Mouse (Mus musculus) forebrain, embryonic 15.5 days (tissue): Measurements from ENCODE around the gene Tapbp. TPM values are rescaled to one million over a fixed set of nuclear protein-coding genes. Genes with fewer than 3 reads are reported as not detected.
A peak's percentile ranks its signal among the peaks of the same experiment; 100 is the strongest.
"Not testable (repeated sequence)": the region's sequence is repeated elsewhere in the genome, so short reads cannot be mapped to it uniquely, and the experiment has no call there.

Source experiments
- ATAC-seq: fragments of 200-750 bp; cut with Nextera tagmentation; replicated peaks from 2 replicates; pipeline ENCODE4 v1.8.0; 2017; ENCODE audit warnings: mild to moderate bottlenecking, moderate TSS enrichment, moderate library complexity
- H3K27ac ChIP-seq: fragments of 300-500 bp; sonication (generic); replicated peaks from 2 replicates; pipeline ENCODE4 v1.5.1; 2015; ENCODE audit warnings: mild to moderate bottlenecking, inconsistent platforms
- H3K27me3 ChIP-seq: fragments of 300-500 bp; sonication (generic); 2 replicates; pipeline ENCODE4 v1.6.1; 2015; ENCODE audit warnings: inconsistent platforms
- H3K36me3 ChIP-seq: fragments of 300-500 bp; sonication (generic); 2 replicates; pipeline ENCODE4 v1.6.1; 2015; ENCODE audit warnings: mild to moderate bottlenecking, inconsistent platforms
- H3K4me1 ChIP-seq: fragments of 300-500 bp; sonication (generic); 2 replicates; pipeline ENCODE4 v1.6.1; 2015; ENCODE audit warnings: inconsistent platforms
- H3K4me2 ChIP-seq: fragments of 300-500 bp; sonication (generic); replicated peaks from 2 replicates; pipeline ENCODE4 v1.6.1; 2015; ENCODE audit warnings: mild to moderate bottlenecking, inconsistent platforms
- H3K4me3 ChIP-seq: fragments of 300-500 bp; sonication (generic); 2 replicates; pipeline ENCODE4 v1.5.1; 2015; ENCODE audit warnings: mild to moderate bottlenecking, inconsistent platforms
- H3K9ac ChIP-seq: fragments of 300-500 bp; sonication (generic); replicated peaks from 2 replicates; pipeline ENCODE4 v1.6.1; 2015; ENCODE audit warnings: mild to moderate bottlenecking, inconsistent platforms
- H3K9me3 ChIP-seq: fragments of 300-500 bp; sonication (generic); 2 replicates; pipeline ENCODE4 v1.6.1; 2016; ENCODE audit warnings: inconsistent platforms
- WGBS: fragments of 180-500 bp; shearing (Covaris S2); methylation state at CpG from one replicate; pipeline ENCODE4 v1.1.7; 2015; ENCODE audit warnings: mixed read lengths; 5-methylcytosine and 5-hydroxymethylcytosine counted together
- polyA plus RNA-seq: library from polyadenylated mRNA; unstranded; fragments of >200 nt; fragmentation: Nextera tagmentation; extraction: Ambion mirVana; gene quantifications from 2 replicates; pipeline ENCODE4 v1.2.1, GENCODE M21; 2015

Gene Tapbp
- polyA plus RNA-seq, result 18.2 and 18.4 TPM in 2 replicates

DNA sequence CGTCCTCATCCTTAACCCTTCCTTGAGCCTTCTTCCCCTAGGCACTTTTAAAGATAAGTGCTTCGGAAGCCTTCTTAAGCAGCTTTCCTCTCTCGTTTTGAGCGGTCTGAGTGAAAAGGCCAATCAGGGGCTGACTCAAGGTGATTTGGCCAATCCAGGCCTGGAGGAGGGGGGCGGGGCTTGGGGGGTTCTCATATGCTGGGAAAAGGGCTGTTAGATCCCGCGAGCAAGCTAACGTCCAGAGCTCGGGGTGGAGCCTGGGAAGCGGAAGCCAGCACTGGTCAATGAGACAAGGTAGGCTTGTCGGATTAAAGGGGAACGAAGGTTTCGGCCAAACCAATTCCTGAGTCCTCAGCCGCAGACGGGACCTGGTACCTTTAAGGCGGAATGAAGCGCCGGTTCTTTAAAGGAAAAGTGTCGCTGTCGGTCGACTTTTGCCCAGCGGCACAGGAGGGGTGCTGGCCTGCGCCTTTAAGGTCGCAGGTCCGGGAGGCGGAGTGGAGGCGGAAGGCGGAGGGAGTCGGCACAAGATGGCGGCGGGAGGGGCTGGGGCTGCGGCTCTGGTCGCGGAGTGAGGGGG, at the start of gene Tapbp, which contains the start of gene Zbtb22:
Gene Tapbp (plus strand): TSS at position 229 of the 580 bp plus-strand sequence.
Gene Zbtb22 (plus strand): TSS at position 234 of the 580 bp plus-strand sequence.
- Histone ChIP-seq H3K36me3 (peaks cover 39% of the 10 kb centered on the region), H3K4me2 (peak within 1 kb of the TSS; percentile 73), H3K27ac (peak within 1 kb of the TSS; percentile 86), H3K4me1 (peaks cover 55% of the 10 kb centered on the region), H3K4me3 (peak within 1 kb of the TSS; percentile 59), H3K27me3 (no peaks in the 10 kb centered on the region), H3K9ac (peak within 1 kb of the TSS; percentile 51), H3K9me3 (no peaks in the 10 kb centered on the region)
- under 1% methylated on average over 34 of the region's 34 CpGs for WGBS
- ATAC-seq, result peak; percentile 92

DNA sequence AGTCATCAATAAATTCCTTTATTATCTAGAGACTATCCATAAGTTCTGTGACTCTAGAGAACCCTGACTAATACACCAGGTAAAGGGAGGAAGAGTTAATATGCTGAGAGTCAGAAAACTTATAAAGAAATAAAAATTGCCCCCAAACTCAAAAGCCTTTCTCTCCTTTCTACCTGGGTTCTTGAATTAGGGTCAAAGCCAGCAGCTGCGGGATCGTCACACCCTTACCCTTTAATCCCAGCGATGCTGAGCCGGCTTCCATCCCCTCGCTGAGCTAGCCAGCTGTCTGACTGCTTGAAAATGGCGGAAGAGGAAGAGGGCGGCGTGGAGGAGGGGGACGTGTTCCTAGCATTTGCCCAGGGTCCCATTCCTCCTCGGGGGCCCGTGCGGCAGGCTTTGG, 42.2 kb upstream of the Tapbp start, which contains the start of gene Gm7029:
Gene Gm7029 (plus strand): TSS at position 301 of the 400 bp plus-strand sequence.
- not testable (repeated sequence) for ATAC-seq

DNA sequence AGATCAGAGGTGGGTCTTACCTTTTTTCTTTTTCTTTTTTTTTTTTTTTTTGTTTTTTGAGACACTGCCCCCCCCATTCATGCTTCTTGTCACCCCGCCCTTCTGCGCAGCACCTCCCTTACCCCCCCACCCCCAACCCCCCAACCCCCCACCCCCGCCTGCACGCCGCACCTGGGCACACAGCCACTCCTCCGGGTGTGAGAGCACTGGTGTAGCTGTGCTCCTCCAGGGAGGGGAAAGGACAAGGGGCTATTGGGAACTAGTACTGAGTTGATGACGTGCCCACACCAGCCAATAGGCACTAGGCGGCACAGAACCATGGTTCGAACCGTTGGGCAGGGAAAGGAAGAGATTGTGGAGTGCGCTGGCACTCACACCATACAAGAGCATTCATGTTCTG, 41.3 kb upstream of the Tapbp start:
- H3K27me3 ChIP-seq, result no peaks in the 10 kb centered on the region
- no peaks in the 10 kb centered on the region for H3K4me1 ChIP-seq
- ATAC-seq, result no peak
- 0 out of 2 replicates have a peak, but pooled peaks cover 6% of the 10 kb centered on the region for H3K36me3 ChIP-seq
- H3K27ac ChIP-seq, result no peak overlapping the region
- no peak overlapping the region for H3K4me3 ChIP-seq
- 84% methylated on average over 11 of the region's 11 CpGs for whole genome bisulfite sequencing
- no peak overlapping the region for H3K4me2 ChIP-seq
- no peaks in the 10 kb centered on the region for H3K9me3 ChIP-seq
- H3K9ac ChIP-seq, result no peak overlapping the region

More for the DNA sequence above, 42.2 kb upstream of the Tapbp start, which contains the start of gene Gm7029:
- H3K27me3 ChIP-seq, H3K27ac ChIP-seq, H3K4me2 ChIP-seq, H3K9me3 ChIP-seq, H3K9ac ChIP-seq, H3K36me3 ChIP-seq, H3K4me3 ChIP-seq, H3K4me1 ChIP-seq: not testable (repeated sequence)
- 90% methylated on average over 2 of the region's 12 CpGs for WGBS

GRCm38 (mm10) chr17:33875797-33876196, 39.9 kb upstream of the Tapbp start:
- H3K27me3 ChIP-seq, result not testable (repeated sequence)
- 83% methylated on average over 5 of the region's 5 CpGs for WGBS

GRCm38 (mm10) chr17:33884320-33884719, 31.4 kb upstream of the Tapbp start:
- not testable (repeated sequence) for H3K4me2 ChIP-seq, H3K27me3 ChIP-seq, H3K27ac ChIP-seq, H3K4me3 ChIP-seq, H3K4me1 ChIP-seq, H3K36me3 ChIP-seq, H3K9ac ChIP-seq, H3K9me3 ChIP-seq, ATAC-seq
- 92% methylated on average over 10 of the region's 11 CpGs for WGBS

More at GRCm38 (mm10) chr17:33875797-33876196, 39.9 kb upstream of the Tapbp start:
- H3K4me2 ChIP-seq, H3K4me1 ChIP-seq, H3K36me3 ChIP-seq, H3K9ac ChIP-seq, H3K27ac ChIP-seq, H3K9me3 ChIP-seq, ATAC-seq, H3K4me3 ChIP-seq: not testable (repeated sequence)

- not testable (repeated sequence) for H3K27me3 ChIP-seq, H3K9me3 ChIP-seq, H3K4me2 ChIP-seq, H3K4me3 ChIP-seq, H3K27ac ChIP-seq, H3K36me3 ChIP-seq, ATAC-seq, H3K9ac ChIP-seq
- 88% methylated on average over 2 of the region's 2 CpGs for WGBS
- H3K4me1 ChIP-seq, result peaks cover 13% of the 10 kb centered on the region
Measured at GRCm38 (mm10) chr17:33887802-33888201, 27.9 kb upstream of the Tapbp start.

GRCm38 (mm10) chr17:33888230-33888629, 27.5 kb upstream of the Tapbp start:
- H3K9ac ChIP-seq, H3K9me3 ChIP-seq, ATAC-seq, H3K27me3 ChIP-seq, H3K27ac ChIP-seq, H3K36me3 ChIP-seq, H3K4me2 ChIP-seq, H3K4me3 ChIP-seq: not testable (repeated sequence)
- H3K4me1 ChIP-seq, result peaks cover 13% of the 10 kb centered on the region

DNA sequence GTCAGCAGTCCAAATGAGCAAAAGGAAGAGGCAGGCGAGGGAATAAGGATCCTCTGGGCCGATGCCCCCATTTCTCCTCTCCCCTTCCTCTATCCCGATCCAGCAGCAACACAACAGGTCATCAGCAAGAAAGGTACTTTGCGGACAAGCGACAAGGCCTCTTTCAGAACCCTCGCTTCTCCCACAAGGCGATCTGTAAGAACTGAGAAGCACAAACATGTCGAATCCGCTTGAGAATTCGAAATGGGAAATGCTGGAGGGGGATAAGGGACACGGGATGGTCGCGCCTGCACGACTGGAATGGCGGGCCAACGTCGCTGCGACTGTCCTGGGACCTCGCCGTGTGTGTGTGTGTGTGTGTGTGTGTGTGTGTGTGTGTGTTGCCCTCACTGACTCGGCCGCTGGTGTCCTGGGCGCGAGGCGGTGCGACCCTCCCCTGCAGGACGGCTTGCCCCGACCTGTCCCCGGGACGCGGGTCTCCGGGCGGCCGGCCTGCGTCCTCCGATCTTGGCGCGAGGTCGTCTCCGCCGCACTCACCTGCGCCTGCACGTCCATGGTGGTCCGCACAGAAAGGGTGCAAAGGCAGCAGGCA, 25.7 kb upstream of the Tapbp start:
- peak overlapping the region; percentile 67 for H3K4me2 ChIP-seq
- H3K4me3 ChIP-seq, result peak overlapping the region; percentile 65
- peak overlapping the region; percentile 49 for H3K9ac ChIP-seq
- H3K9me3 ChIP-seq, H3K36me3 ChIP-seq, H3K27ac ChIP-seq, H3K27me3 ChIP-seq: not testable (repeated sequence)
- ATAC-seq, result peak; percentile 24; the same call in 1 of the 2 replicates
- WGBS, result 0% methylated on average over 36 of the region's 44 CpGs
- H3K4me1 ChIP-seq, result peaks cover 13% of the 10 kb centered on the region

DNA sequence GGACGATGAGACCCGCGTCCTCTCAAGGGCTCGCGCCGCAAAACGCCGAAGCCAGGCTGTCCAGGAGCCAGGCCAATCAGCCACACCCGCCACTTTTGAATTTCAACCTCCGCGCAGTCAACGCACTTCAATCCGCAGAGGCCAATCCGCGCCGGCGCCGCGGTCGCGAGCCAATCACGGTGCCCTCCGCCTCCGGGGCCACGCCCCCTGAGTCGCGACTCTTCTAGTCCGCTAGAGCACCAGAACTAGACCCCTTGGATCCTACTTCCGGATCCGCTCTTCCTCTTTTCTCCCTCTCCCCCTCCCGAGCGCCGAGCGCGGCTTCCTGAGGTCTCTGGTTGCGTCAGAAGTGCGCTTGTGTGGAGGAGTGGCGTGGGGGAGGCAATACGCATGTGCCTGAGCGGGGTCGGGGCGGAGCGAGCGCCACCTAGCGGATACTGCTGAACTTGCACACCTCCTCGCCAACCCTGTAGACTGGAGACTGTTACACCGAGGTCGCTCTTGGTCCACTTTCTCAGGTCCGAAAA, 25.1 kb upstream of the Tapbp start, which contains the start of gene Kifc1:
Gene Kifc1 (minus strand): TSS at position 129 of the 527 bp plus-strand sequence.
- Histone ChIP-seq H3K4me1 (peaks cover 13% of the 10 kb centered on the region), H3K27me3 (no peaks in the 10 kb centered on the region), H3K36me3 (no peaks in the 10 kb centered on the region), H3K4me2 (peak within 1 kb of the TSS; percentile 67), H3K4me3 (peak within 1 kb of the TSS; percentile 65), H3K9ac (peak within 1 kb of the TSS; percentile 49), H3K9me3 (no peaks in the 10 kb centered on the region), H3K27ac (no peak within 1 kb of the TSS)
- ATAC-seq, result peak; percentile 100
- under 1% methylated on average over 49 of the region's 49 CpGs for WGBS

DNA sequence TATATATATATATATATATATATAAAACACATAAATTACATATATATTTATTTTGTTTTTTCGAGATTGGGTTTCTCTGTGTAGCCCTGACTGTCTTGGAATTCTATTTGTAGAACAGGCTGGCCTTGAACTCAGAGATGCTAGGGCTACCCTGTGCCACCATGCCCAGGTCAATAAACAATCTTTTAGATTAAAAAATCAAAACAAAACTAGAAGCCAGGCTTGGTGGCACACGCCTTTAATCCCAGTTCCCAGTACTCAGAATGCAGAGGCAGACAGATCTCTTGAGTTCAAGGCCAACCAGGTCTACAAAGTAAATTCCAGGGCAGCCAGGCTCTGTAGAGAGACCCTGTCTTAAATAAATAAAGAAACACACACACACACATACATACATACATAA, 24.3 kb upstream of the Tapbp start:
- Histone ChIP-seq H3K9ac (no peak overlapping the region), H3K27ac (no peak overlapping the region), H3K4me2 (no peak overlapping the region), H3K4me3 (no peak overlapping the region), H3K9me3 (no peaks in the 10 kb centered on the region), H3K36me3 (no peaks in the 10 kb centered on the region), H3K4me1 (peaks cover 13% of the 10 kb centered on the region), H3K27me3 (no peaks in the 10 kb centered on the region)
- 73% methylated on average over 2 of the region's 2 CpGs for WGBS
- no peak for ATAC-seq

GRCm38 (mm10) chr17:33891892-33892291, 23.8 kb upstream of the Tapbp start:
- H3K4me2 ChIP-seq, H3K27me3 ChIP-seq, H3K4me3 ChIP-seq, ATAC-seq, H3K9ac ChIP-seq, H3K27ac ChIP-seq, H3K9me3 ChIP-seq, H3K36me3 ChIP-seq: not testable (repeated sequence)
- H3K4me1 ChIP-seq, result peaks cover 13% of the 10 kb centered on the region
- WGBS, result 77% methylated on average over 6 of the region's 6 CpGs

DNA sequence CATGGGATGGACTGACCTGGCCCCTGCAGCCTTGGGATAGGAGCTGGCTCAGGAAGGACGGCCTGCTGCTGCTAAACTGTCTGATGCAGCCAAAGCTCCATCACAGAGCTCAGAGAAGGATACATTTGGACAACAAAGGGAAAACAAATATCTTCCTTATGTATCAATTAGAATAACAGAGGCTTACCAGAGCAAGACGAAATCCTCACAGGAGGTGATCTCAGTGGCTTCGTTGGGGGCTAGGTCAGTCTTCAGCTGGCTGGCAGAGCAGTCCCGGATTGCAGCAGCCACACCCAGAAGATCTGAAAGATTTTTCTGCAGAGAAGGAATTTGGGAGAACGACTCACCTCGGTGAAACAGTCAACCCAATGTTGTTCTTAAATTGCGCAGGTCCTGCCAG, 23.3 kb upstream of the Tapbp start:
- no peak overlapping the region for H3K9ac ChIP-seq
- no peaks in the 10 kb centered on the region for H3K9me3 ChIP-seq
- no peaks in the 10 kb centered on the region for H3K36me3 ChIP-seq
- peaks cover 13% of the 10 kb centered on the region for H3K4me1 ChIP-seq
- H3K27me3 ChIP-seq, result no peaks in the 10 kb centered on the region
- H3K4me3 ChIP-seq, result no peak overlapping the region
- 27% methylated on average over 7 of the region's 7 CpGs for WGBS
- ATAC-seq, result no peak
- H3K4me2 ChIP-seq, result no peak overlapping the region
- H3K27ac ChIP-seq, result no peak overlapping the region
